Mouse (Mus musculus) adrenal gland, postnatal 36 days (tissue): ENCODE measurements at regions not wholly inside any gene's neighbourhood (a gene's known extent, or its start where the extent isn't known, plus 50 kb on each side); places are given as distances from the start of the nearest gene placed in this dataset.

ENCODE experiments used
- DNase-seq, 2 experiments: peaks; one replicate each; pipeline ENCODE4 v3.0.0; 2021; ENCODE audit warnings: mixed read lengths in 1 of 2

- DNase-seq: no peak
These were observed 588.5 kb downstream of the Plod2 start for GRCm38 (mm10) chr9:93130561-93130960.

DNA sequence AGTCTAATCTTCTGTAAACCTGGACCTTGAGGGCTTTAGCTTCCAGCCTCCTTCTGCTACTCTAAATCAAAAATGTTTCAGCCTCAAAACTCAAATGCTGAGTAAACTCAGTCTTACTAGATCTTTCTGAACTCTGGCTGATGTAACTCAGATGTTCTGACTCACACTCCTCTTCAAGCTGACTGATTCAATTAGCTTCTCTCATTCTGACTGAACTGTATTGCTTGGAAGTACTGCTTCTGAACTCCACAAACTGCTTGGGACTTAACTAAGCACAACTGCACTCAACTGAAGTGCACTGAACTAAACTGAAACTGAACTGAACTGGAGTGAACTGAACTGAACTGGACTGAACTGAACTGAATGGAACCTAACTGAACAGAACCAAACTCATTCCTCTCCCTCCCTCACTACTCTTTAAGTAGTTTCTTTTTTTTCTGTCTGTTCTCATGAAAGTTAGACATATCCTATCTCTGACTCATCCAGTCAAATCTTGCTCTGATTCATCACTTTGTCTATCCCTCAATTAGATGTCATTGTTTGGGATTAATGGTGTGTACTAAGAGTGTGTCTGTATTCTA lies 589.7 kb downstream of the Plod2 start:
- no peak for DNase-seq

DNA sequence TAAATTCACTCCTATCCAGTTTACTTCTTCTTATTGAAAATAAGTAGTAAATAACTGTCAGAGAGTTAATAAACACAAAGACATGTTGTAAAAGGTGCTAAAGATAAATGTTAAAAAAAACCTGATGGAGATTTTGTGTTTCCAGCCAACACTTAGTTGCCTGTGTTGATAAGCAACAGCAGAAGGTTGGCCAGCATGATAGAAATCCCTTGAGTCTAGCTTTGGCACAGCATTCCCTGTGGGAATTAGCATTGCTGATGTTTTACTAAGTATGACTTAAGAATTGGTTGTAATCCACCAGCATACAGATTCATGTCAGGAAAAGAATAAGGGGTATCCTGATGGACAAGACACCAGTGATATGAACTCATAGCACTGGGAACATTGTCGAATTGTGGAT lies 594.3 kb downstream of the Plod2 start:
- no peak for DNase-seq

DNA sequence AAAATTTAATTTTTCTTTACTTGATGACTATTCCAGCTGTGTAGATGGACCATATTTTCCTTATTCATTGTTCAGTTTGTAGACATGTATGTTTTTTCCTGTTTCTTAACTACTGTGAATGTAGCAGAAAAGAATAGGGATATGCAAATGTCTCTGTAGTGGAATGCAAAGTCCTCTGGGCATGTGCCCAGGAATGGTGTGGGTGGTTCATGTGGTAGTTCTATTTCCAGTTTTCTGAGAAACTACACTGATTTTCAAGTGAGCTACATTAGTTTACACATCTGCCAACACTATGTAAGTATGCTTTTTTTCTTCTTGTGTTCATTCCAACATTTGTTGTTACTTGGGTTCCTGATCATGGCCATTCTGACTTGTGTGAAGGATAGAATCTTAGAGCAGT lies 628.0 kb downstream of the Plod2 start:
- DNase-seq: no peak

GRCm38 (mm10) chr9:93186638-93187037 lies 644.6 kb downstream of the Plod2 start:
- no peak for DNase-seq

- DNase-seq: no peak
These were observed 690.5 kb downstream of the Plod2 start for GRCm38 (mm10) chr9:93232562-93232961.

DNA sequence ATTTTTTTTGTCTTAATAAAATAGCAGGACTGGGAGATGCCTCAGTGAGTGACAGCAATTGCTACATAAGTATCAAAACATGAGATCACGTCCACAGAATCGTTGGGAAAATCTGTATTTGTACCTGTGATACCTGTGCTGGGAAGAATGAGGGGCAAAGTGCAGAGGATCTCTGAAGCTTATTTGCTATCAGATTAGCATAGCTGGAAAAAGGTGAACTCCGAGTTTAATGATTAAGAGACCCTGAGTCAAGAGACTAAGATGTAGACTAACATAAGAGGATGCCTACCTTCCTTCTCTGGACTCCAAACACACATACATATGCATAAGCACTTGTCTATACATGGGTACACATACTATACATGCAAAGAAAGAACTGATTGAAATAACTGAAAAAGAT lies 710.1 kb downstream of the Plod2 start:
- DNase-seq: no peak

- no peak for DNase-seq
These were observed 755.3 kb downstream of the Plod2 start for GRCm38 (mm10) chr9:93297332-93297731.

DNA sequence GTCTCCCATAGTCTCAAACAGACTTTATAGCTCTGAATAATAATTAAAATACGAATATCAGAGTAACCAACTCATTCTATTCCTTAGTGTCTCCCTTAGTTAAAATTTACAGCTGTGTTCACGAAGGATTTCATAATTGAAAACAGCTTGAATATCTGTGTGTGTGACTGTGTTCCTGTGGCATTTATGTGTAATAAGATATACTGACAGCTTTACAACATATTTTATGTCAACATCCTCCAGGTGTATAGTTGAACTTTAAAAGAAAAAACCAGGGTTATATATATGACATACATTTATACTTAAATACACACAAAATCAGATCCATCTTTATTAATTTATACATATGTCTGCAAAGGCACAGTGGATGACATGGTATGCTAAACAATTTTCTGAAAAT lies 764.7 kb downstream of the Plod2 start:
- DNase-seq: no peak

DNA sequence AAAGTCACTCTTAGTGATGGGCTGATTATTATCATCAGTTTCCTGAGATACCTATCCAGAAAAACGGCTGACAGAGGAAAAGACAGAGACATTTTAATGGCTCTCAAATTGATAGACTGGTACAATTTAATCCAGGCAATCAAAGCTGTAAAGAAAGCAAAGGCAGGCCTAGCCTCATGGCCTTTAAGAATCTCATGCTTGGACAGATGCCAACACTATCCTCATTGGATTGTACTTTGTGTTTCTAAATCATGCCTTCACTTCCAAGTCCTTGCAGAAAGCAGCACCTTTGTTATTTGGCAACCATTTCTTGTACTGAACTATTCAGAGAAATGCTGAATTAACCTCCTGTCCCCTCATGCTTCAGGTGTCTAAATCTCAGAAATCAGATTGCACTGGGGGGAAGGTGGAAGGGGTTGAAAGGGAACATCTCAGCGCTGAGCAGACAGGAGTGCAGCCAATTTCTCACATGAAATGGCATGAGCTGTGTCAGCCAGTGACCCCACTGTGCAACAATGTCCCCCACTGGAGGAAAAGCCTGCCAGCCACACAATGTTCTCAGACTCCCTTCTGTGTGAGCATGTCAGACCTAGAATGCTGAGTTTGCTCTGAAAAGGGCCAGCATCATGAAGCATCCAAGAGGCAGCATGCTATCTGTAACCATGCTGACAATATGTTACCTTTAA lies 787.1 kb downstream of the Plod2 start:
- no peak for DNase-seq
